Mouse (Mus musculus): Measurements from ENCODE around the gene Garnl3.

The Garnl3 gene

DNA sequence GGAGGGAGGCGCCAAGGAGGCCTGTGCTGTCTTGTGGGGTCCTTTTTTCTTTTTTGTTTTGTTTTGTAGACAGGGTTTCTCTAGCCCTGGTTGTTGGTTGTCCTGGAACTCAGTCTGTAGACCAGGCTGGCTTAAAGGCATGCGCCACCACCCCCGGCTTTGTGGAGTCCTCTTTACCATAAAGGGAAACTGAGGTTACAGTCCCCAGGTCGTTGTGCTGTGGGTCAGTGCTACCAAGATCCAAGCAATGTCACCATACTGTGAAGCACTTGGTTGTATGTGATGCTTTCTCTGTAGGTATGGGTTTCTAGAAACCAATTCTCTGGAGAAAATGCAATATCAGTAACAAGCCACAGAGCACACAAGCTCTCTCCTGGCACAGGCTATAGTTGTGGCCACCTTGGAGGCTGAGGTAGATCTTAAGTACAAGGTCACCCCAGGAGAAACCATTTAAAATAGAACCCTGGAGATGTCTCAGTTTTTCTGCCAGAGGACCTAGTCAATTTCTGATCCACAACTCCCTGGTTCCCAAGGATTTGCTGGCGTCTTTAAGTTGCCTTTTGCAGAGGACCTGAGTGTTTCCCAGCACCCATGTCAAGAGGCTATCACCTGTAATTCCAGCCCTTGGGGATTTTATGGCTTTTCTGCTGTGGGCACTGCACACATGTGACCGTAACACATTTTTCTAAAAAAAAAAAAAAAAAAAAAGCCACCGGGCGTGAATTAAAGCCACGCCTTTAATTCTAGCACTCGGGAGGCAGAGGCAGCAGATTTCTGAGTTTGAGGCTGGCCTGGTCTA is 166.6 kb downstream of the Garnl3 start:
- ChIA-PET CTCF (no interaction called here), POLR2A (interaction anchor here (0.6 to 13.5 kb wide), 40 partner anchors 8 to 565 kb away, joined by 3 to 403 read pairs (median 6); partner anchors contain the start of genes Slc2a8 (in 4 of the 4) and Garnl3 (in 2 of the 4))

DNA sequence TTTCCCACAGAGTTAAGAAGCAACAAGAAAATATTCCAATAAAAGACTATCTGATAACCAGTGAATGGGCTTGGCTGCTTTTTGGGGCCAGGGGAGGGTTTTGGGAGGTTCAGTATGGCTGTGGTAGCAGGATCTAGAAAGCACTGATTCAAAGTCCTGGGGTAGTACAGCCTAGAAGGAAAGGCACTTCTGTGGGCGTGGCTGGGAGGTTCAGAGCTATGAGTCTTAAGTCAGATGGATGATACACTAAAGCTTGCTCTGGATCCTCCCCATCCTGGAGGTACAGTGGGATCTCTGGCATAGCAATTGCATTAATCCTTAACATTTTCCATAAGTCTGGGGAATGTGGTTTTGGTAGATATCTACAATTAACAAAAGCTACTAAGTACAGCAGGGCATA is 167.5 kb downstream of the Garnl3 start:
- ChIA-PET CTCF (no interaction called here), POLR2A (interaction anchor here (0.7 to 13.5 kb wide), 39 partner anchors 9 to 483 kb away, joined by 3 to 403 read pairs (median 7); partner anchors contain the start of genes Slc2a8 (in 3 of the 4) and Garnl3 (in 2 of the 4))

DNA sequence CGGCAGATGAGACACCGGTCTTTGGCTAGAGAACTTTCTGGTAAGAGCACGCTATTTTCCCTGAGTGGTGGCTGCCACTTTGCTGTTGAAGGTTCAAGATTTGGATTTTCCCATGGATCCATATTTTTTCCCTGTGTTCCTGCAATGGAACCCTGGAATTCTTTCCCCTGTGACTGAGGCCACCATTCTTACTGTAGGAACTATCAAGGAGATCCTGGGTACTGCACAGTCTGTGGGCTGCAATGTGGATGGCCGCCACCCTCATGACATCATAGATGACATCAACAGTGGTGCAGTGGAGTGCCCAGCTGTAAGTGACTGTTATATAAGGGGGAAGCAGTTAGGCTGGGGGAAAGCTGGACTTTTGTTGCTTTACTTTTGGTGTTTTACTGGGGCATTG is 167.9 kb downstream of the Garnl3 start:
- ChIA-PET CTCF (no interaction called here), POLR2A (interaction anchor here (0.8 to 13.5 kb wide), 47 partner anchors 9 to 483 kb away, joined by 3 to 403 read pairs (median 6); partner anchors contain the start of genes Garnl3 (in 3 of the 4) and Slc2a8 (in 3 of the 4))

DNA sequence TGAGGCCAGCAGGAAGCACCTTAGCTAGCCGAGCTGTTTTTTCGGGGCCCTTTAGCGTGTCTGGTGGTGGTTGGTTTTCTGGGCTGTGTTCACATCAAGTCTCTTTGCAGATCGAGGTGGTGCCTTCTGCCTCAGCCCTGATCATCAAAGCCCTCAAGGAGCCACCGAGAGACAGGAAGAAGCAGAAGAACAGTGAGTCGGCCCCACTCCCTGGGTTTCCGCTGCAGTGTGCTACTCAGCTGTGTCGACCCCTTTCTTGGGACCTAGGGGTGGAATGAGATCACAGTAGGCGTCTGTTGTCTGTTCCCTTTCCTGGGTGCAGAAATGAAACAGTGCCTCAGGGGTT is 168.6 kb downstream of the Garnl3 start:
- ChIA-PET POLR2A (interaction anchor here (0.6 to 13.5 kb wide), 65 partner anchors 9 to 738 kb away, joined by 3 to 403 read pairs (median 5); partner anchors contain the start of genes Garnl3 (in 3 of the 4), Slc2a8 (in 3 of the 4), Cfap157 (in 1 of the 4) and Ralgps1 (in 1 of the 4)), CTCF (interaction anchor here in 1 of 4 experiments (1.0 to 1.9 kb wide), 2 partner anchors 19 to 50 kb away, joined by 3 to 8 read pairs; partner anchors contain the start of gene Slc2a8)

DNA sequence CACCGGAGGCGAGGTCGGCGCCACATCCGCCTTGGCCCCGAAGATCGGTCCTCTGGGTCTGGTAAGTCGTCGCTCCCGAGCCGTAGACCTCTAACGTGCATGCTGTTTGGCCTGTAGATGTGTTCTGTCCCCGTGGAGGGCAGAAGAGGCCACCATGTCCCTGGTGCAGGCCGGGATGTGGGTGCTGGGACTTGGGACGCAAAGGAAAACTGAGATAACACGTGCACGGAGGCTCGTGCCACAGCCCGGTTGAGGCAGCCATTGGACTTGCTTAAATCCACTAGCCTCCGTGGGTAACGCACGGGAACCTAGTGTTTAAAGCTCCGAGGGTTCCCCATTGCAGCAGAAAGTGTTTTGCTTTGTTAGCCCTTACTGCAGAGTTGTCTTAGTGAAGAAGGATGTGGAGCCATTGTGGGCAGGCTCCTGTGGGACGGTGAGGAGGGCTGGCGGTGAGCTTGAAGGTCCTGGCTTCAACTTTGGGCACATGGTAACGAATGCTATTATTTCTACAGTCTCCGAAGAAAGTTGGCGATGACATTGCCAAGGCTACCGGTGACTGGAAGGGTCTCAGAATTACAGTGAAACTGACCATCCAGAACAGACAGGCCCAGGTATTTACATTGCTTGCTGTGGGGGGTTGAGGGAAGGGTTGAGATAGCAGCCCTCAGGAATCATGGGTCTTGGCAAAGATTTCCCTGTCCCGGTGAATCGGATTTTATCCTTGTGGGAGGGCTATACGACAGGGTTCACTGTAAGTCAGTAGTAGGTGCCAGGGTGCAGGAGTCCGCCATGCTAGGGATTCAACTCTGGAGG is 169.2 kb downstream of the Garnl3 start:
- CTCF ChIA-PET = interaction anchor here in 1 of 4 experiments (1.0 to 1.9 kb wide), 5 partner anchors 20 to 169 kb away, joined by 3 to 8 read pairs (median 8); partner anchors contain the start of genes Garnl3 and Slc2a8
- POLR2A ChIA-PET = interaction anchor here (0.6 to 13.5 kb wide), 99 partner anchors 8 to 737 kb away, joined by 3 to 403 read pairs (median 5); partner anchors contain the start of genes Garnl3 (in 3 of the 4), Slc2a8 (in 3 of the 4), Ralgps1 (in 2 of the 4) and Angptl2 (in 1 of the 4)

DNA sequence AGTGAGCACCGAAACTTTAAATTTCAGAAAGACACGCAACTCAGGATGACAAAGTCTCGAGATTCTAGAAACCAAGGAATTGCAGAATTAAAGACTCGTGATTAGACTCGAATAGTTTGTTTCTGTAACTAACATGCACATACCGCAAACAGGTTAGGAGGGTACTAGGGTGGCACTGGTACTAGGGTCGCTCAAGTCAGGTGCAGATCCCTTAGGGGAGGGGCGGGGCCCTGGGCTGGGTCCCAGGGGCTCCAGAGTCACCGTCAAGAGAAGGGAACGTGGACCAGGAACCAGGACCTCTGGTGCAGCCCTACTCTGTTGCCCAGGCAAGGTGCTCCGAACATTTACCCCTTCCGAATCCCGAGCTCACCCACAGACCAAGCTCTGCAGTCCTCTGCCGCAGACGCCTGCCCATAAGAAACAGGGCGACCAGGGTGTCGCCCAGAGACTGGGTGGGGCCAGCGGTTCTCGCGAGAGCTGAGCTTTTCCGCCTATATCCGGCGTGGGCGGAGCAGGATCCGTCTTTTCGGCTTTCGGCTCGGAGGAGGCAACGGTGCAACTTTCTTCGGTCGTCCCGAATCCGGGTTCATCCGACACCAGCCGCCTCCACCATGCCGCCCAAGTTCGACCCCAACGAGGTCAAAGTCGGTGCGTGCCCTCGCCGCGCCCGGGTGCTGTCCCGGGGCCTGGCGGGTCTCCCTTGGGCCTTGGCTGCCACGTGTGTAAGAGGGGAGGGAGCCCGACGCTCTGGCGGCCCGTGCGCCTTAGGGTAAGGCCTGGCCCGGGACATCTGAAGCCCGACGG is 170.1 kb downstream of the Garnl3 start, which contains the start of the genes Rpl12 and Lrsam1:
Gene Rpl12 (plus strand): TSS at position 368 of the 804 bp plus-strand sequence.
Gene Lrsam1 (minus strand): TSS at position 423 of the 804 bp plus-strand sequence.
- ChIA-PET CTCF (interaction anchor here in 2 of 4 experiments (0.6 to 1.9 kb wide), 11 partner anchors 12 to 353 kb away, joined by 3 to 8 read pairs (median 3); partner anchors contain the start of genes Garnl3 (in 1 of the 2), Slc2a8 (in 1 of the 2) and Tor2a (in 1 of the 2)), POLR2A (interaction anchor here (0.5 to 13.5 kb wide), 188 partner anchors 7 to 915 kb away, joined by 3 to 403 read pairs (median 4); partner anchors contain the start of genes Garnl3 (in 3 of the 4), Ralgps1 (in 3 of the 4), Slc2a8 (in 3 of the 4) and Angptl2 (in 1 of the 4))

DNA sequence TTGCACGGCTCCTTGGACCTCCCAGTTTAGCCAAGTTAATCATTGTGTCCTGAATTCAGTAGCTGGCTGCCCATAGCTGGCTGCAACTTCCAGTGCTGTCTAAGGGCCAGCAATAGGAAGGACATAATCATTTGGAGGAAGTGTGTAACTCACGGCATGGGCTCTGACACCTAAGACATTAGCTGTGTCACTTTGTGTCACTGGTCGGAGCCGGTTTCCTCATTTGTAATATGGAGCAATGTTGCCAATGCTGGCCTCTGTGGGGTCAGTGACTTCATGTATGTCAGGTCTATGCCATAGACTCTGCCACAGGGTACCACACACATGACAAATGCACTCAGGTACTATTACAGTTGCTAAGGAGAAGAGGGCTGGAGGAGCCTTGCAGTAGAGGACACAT is 171.2 kb downstream of the Garnl3 start:
- ChIA-PET POLR2A (interaction anchor here in 3 of 4 experiments (0.6 to 13.5 kb wide), 32 partner anchors 6 to 508 kb away, joined by 3 to 403 read pairs (median 9); partner anchors contain the start of genes Slc2a8 (in 3 of the 3), Garnl3 (in 2 of the 3), Ptrh1 (in 1 of the 3) and St6galnac4 (in 1 of the 3)), CTCF (interaction anchor here in 2 of 4 experiments (1.1 to 1.9 kb wide), 7 partner anchors 14 to 240 kb away, joined by 3 to 8 read pairs (median 3); partner anchors contain the start of gene Tor2a (in 1 of the 2))

DNA sequence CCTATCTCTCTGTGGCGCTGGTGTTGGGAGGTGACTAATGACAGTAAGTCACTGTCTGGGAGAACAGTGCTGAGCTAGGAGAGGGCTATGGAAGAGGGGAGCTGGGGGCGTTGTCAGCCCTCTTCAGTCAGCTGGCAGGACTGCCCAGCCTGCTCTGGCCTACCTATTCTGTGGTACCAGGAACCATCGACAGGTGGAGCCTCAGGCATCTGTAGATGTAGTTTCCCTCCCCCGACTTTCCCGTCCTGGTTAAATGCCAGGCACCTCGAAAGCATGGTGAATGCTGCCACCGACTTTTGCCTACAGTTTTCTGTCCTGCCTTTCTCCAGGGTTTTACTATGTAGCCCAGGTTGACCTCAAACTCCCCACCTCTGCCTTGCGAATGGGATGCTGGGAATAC is 174.1 kb downstream of the Garnl3 start:
- ChIA-PET CTCF (interaction anchor here (0.6 to 1.9 kb wide), 12 partner anchors 9 to 1060 kb away, joined by 3 to 7 read pairs (median 4); partner anchors contain the start of gene Slc2a8 (in 1 of the 4)), POLR2A (interaction anchor here in 2 of 4 experiments (1.0 to 13.5 kb wide), 14 partner anchors 9 to 151 kb away, joined by 3 to 403 read pairs (median 4); partner anchors contain the start of gene Slc2a8 (in 2 of the 2))

DNA sequence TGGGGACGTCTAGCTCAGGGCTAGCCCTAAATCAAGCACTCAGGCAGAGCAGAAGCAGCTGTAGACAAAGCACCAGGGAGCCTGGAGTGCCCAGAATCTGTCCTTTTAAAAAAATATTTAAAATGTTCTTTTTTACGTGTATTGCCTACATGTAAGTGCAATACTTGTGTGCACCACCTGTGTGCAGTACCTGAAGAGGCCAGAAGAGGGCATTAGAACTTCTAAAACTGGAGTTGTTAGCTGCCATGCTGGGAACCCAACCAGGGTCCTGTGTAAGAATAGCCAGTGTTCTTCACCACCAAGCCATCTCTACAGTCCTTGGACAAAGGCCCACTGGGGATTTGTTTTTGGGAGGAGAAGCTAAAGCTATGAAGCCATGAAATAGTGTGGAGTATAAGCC is 176.9 kb downstream of the Garnl3 start:
- POLR2A ChIA-PET = interaction anchor here in 3 of 4 experiments (0.6 to 13.5 kb wide), 13 partner anchors 8 to 117 kb away, joined by 3 to 403 read pairs (median 7); partner anchors contain the start of genes Lrsam1 (in 1 of the 3), Rpl12 (in 1 of the 3) and Slc2a8 (in 1 of the 3)

DNA sequence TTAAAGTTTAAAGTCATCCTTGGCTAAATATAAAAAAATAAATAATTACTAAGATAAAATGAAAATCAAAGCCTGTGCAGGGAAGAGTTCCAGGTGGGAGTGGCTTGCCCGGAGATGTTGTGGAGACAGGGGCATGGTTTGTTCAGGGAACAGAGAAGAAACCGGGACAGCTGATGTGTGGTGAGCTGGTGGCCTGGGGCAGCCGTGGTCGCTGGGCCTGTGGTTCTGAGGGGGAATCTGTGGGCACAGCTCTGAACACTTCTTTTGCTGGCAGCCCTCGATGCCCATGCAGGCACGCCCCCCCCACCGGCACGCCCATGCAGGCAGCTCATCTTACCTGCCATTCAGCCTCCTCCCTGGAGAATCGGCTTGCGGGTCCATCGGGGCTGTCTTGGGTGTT is 184.0 kb downstream of the Garnl3 start:
- ChIA-PET CTCF (interaction anchor here in 2 of 4 experiments (0.5 to 1.4 kb wide), 3 partner anchors 9 to 96 kb away, joined by 3 to 5 read pairs (median 4); no protein-coding TSS in a partner anchor), POLR2A (interaction anchor here in 3 of 4 experiments (0.6 to 14.1 kb wide), 8 partner anchors 12 to 35 kb away, joined by 3 to 403 read pairs (median 8); partner anchors contain the start of genes Lrsam1 (in 3 of the 3), Rpl12 (in 3 of the 3) and Slc2a8 (in 1 of the 3))

More for the DNA sequence above, 176.9 kb downstream of the Garnl3 start:
- CTCF ChIA-PET = interaction anchor here (0.6 to 2.9 kb wide), 14 partner anchors 9 to 653 kb away, joined by 3 to 27 read pairs (median 4); partner anchors contain the start of gene Slc2a8 (in 1 of the 4)

DNA sequence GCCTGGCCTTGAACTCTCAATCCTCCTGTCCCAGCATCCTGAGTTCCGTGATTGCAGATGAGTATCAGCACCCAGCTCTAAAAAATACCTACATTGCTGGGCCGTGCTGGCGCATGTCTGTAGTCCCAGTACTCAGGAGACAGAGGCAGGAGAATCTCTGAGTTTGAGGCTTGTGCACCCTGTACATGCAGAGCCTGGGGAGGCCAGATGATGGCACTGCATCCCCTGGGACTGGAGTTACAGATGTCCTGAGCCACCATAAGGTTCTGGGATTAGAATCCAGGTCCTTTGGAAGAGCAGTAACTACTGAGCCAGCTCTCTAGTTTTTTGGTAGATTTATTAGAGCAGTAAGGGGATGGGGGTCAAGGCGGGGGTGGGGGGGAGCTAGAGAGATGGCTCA is 191.0 kb downstream of the Garnl3 start:
- ChIA-PET POLR2A (interaction anchor here (0.5 to 14.1 kb wide), 43 partner anchors 8 to 462 kb away, joined by 3 to 403 read pairs (median 6); partner anchors contain the start of genes Lrsam1 (in 4 of the 4), Rpl12 (in 4 of the 4), Slc2a8 (in 3 of the 4) and Garnl3 (in 2 of the 4)), CTCF (interaction anchor here (0.5 to 6.1 kb wide), 26 partner anchors 9 to 623 kb away, joined by 3 to 79 read pairs (median 6); partner anchors contain the start of genes Lrsam1 (in 1 of the 4), Rpl12 (in 1 of the 4), Slc2a8 (in 1 of the 4) and Tor2a (in 1 of the 4))

DNA sequence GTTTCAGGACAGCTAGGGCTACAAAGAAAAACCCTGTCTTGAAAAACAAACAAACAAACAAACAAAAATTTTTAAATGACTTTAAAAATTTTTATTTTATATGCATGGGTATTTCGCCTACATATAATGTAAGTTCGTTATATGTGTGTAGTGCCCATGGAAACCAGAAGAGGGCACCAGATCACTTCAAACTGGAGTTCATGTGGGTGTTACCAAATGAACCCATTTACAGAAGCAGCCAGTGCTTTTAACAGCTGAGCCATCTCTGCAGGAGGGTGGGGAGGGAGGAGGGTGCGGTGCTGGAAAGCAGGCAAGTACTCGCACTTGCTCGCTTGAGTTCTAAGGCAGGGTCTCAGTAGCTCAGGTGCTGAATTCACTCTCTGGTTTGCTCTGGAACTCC is 192.0 kb downstream of the Garnl3 start:
- ChIA-PET POLR2A (interaction anchor here (0.6 to 14.1 kb wide), 39 partner anchors 7 to 463 kb away, joined by 3 to 403 read pairs (median 5); partner anchors contain the start of genes Lrsam1 (in 4 of the 4), Rpl12 (in 4 of the 4), Slc2a8 (in 2 of the 4) and Garnl3 (in 1 of the 4)), CTCF (interaction anchor here (0.5 to 6.1 kb wide), 49 partner anchors 10 to 974 kb away, joined by 3 to 79 read pairs (median 4); partner anchors contain the start of genes Lrsam1 (in 2 of the 4), Rpl12 (in 2 of the 4), Slc2a8 (in 2 of the 4) and Garnl3 (in 1 of the 4))

DNA sequence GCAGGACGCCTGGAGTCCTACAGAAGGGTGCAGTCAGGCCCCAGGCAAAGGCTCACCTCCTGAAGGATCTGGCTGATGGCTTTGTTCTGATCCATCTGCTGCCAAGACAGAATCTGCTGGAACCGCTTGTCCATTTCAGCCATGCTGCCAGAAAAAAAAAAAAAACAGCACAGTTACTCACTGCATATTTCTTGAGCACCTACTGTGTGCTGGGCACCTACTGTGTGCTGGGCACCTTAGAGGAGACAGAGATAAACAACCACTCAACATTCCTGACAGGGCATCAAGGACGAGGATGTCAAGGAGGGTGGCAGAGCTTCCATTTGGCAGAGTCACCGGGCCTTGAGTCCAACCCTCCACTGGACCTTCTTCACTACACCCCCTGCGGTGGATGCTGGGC is 192.7 kb downstream of the Garnl3 start:
- ChIA-PET POLR2A (interaction anchor here in 3 of 4 experiments (0.7 to 14.1 kb wide), 15 partner anchors 8 to 224 kb away, joined by 3 to 403 read pairs (median 14); partner anchors contain the start of genes Lrsam1 (in 3 of the 3), Rpl12 (in 3 of the 3), Garnl3 (in 1 of the 3) and Slc2a8 (in 1 of the 3)), CTCF (interaction anchor here (0.6 to 6.1 kb wide), 8 partner anchors 10 to 230 kb away, joined by 3 to 79 read pairs (median 6); no protein-coding TSS in a partner anchor)

Measured in embryonic stem cell, embryonic (primary cell).